Mouse (Mus musculus) urinary bladder, postnatal 36 days (tissue): ENCODE data around the gene Ccdc12.

Experiments
- DNase-seq, 2 experiments: peaks; one replicate each; pipeline ENCODE4 v3.0.0; 2022; ENCODE audit warnings: low spot score in 2 of 2, mixed read lengths in 1 of 2

Ccdc12 gene

GRCm38 (mm10) chr9:110656249-110657221 is at the start of gene Ccdc12:
TSS of gene Ccdc12 (plus strand) at chr9:110656503.
- peak; percentile 92 to 94 for DNase-seq

GRCm38 (mm10) chr9:110611471-110611870 is 44.8 kb upstream of the Ccdc12 start:
- no peak for DNase-seq

GRCm38 (mm10) chr9:110617081-110617480 is 39.2 kb upstream of the Ccdc12 start:
- DNase-seq: no peak

- DNase-seq: no peak
These were observed 36.1 kb upstream of the Ccdc12 start for GRCm38 (mm10) chr9:110620180-110620579.

- no peak for DNase-seq
These were observed 35.6 kb upstream of the Ccdc12 start for GRCm38 (mm10) chr9:110620685-110621084.

GRCm38 (mm10) chr9:110622621-110623219 is 33.6 kb upstream of the Ccdc12 start:
- no peak for DNase-seq

- DNase-seq: no peak
These were observed 32.7 kb upstream of the Ccdc12 start for GRCm38 (mm10) chr9:110623416-110624195.

- DNase-seq: peak; percentile 65 to 83
These were observed 31.7 kb upstream of the Ccdc12 start, which contains the start of gene Nradd for GRCm38 (mm10) chr9:110624361-110625166. TSS of gene Nradd (minus strand) at chr9:110624452.

- DNase-seq: no peak
These were observed 30.9 kb upstream of the Ccdc12 start for GRCm38 (mm10) chr9:110625350-110625908.

- no peak for DNase-seq
These were observed 26.1 kb upstream of the Ccdc12 start for GRCm38 (mm10) chr9:110630171-110630570.

- DNase-seq: no peak
These were observed 25.1 kb upstream of the Ccdc12 start for GRCm38 (mm10) chr9:110631191-110631590.

- DNase-seq: no peak
These were observed 24.5 kb upstream of the Ccdc12 start for GRCm38 (mm10) chr9:110631651-110632275.

- DNase-seq: no peak
These were observed 23.6 kb upstream of the Ccdc12 start for GRCm38 (mm10) chr9:110632671-110633070.

GRCm38 (mm10) chr9:110633882-110634281 is 22.4 kb upstream of the Ccdc12 start:
- DNase-seq: no peak

- DNase-seq: peak; percentile 82 to 86
These were observed 21.1 kb upstream of the Ccdc12 start for GRCm38 (mm10) chr9:110635225-110635624.

- no peak for DNase-seq
These were observed 17.7 kb upstream of the Ccdc12 start for GRCm38 (mm10) chr9:110638611-110639021.

- no peak for DNase-seq
These were observed 15.3 kb upstream of the Ccdc12 start for GRCm38 (mm10) chr9:110641006-110641405.

- no peak for DNase-seq
These were observed 13.3 kb upstream of the Ccdc12 start for GRCm38 (mm10) chr9:110642812-110643524.

GRCm38 (mm10) chr9:110643787-110644186 is 12.5 kb upstream of the Ccdc12 start:
- no peak for DNase-seq

- DNase-seq: no peak
These were observed 12.0 kb upstream of the Ccdc12 start for GRCm38 (mm10) chr9:110644295-110644694.
